Mouse (Mus musculus): ENCODE measurements around the gene Dpp8. TPM values are rescaled to one million over a fixed set of nuclear protein-coding genes. Genes with fewer than 3 reads are reported as not detected.

Dpp8 gene
- total and polyA plus RNA-seq, 3 experiments = 42.2 to 61.0 (median 56.6) TPM

- intact Hi-C loops (cut with DNase I) = no loop called here
- H3K9ac ChIP-seq (ENCODE audit: low read depth, low read length) = peak within 1 kb of the TSS; percentile 73
- H3K4me3 ChIP-seq = peak within 1 kb of the TSS; percentile 54
- H3K27ac ChIP-seq = peak within 1 kb of the TSS; percentile 31; the same call in 1 of the 2 replicates
- H3K27me3 ChIP-seq (ENCODE audit: control insufficient read depth, insufficient read depth, low read length) = no peaks in the 10 kb centered on the region; the same call in 1 of the 2 replicates
- TF ChIP-seq EP300 (IDR thresholded peaks at IDR 0.05; ENCODE audit: insufficient read depth, low read depth, low read length) = no peak
- peak; percentile 24 to 42 for DNase-seq
- H3K79me2 ChIP-seq (replicated peaks; ENCODE audit: control insufficient read depth, insufficient read depth, low read length) = no peaks in the 10 kb centered on the region
- H3K36me3 ChIP-seq (ENCODE audit: control insufficient read depth, insufficient read depth, low read length) = no peaks in the 10 kb centered on the region
- 13% methylated on average over 69 of the region's 76 CpGs for WGBS
- H3K4me1 ChIP-seq (ENCODE audit: control insufficient read depth, insufficient read depth, low read length) = no peaks in the 10 kb centered on the region
These were observed 68.9 kb downstream of the Dpp8 start, which contains the start of gene Igdcc4 for GRCm38 (mm10) chr9:65100991-65101685. Igdcc4 (plus strand) TSS chr9:65101486.

GRCm38 (mm10) chr9:65101686-65102376, 69.6 kb downstream of the Dpp8 start:
- H3K9ac ChIP-seq (ENCODE audit: low read depth, low read length) = peak overlapping the region; percentile 73
- DNase-seq = peak; percentile 26 to 51
- intact Hi-C loops (cut with DNase I) = no loop called here
- peak overlapping the region; percentile 54 for H3K4me3 ChIP-seq
- H3K27me3 ChIP-seq (ENCODE audit: control insufficient read depth, insufficient read depth, low read length) = no peaks in the 10 kb centered on the region; the same call in 1 of the 2 replicates
- peak overlapping the region; percentile 31; the same call in 1 of the 2 replicates for H3K27ac ChIP-seq
- under 1% methylated on average over 39 of the region's 39 CpGs for WGBS
- TF ChIP-seq EP300 (IDR thresholded peaks at IDR 0.05; ENCODE audit: insufficient read depth, low read depth, low read length) (no peak), CTCF (IDR thresholded peaks at IDR 0.05) (no peak), POLR2A (IDR thresholded peaks at IDR 0.05; ENCODE audit: insufficient read depth, low read depth, low read length) (no peak)
- H3K4me1 ChIP-seq (ENCODE audit: control insufficient read depth, insufficient read depth, low read length) = no peaks in the 10 kb centered on the region
- no peaks in the 10 kb centered on the region for H3K36me3 ChIP-seq (ENCODE audit: control insufficient read depth, insufficient read depth, low read length)
- H3K79me2 ChIP-seq (replicated peaks; ENCODE audit: control insufficient read depth, insufficient read depth, low read length) = no peaks in the 10 kb centered on the region

GRCm38 (mm10) chr9:65102377-65103172, 70.4 kb downstream of the Dpp8 start:
- intact Hi-C loops (cut with DNase I) = no loop called here
- Histone ChIP-seq H3K27me3 (ENCODE audit: control insufficient read depth, insufficient read depth, low read length) (no peaks in the 10 kb centered on the region; the same call in 1 of the 2 replicates), H3K36me3 (ENCODE audit: control insufficient read depth, insufficient read depth, low read length) (no peaks in the 10 kb centered on the region), H3K4me3 (peak overlapping the region; percentile 54), H3K9ac (ENCODE audit: low read depth, low read length) (no peak overlapping the region), H3K4me1 (ENCODE audit: control insufficient read depth, insufficient read depth, low read length) (no peaks in the 10 kb centered on the region), H3K27ac (no peak overlapping the region), H3K79me2 (replicated peaks; ENCODE audit: control insufficient read depth, insufficient read depth, low read length) (no peaks in the 10 kb centered on the region)
- WGBS = 19% methylated on average over 36 of the region's 36 CpGs
- no peak for TF ChIP-seq POLR2A (IDR thresholded peaks at IDR 0.05; ENCODE audit: insufficient read depth, low read depth, low read length)
- TF ChIP-seq EP300 (IDR thresholded peaks at IDR 0.05; ENCODE audit: insufficient read depth, low read depth, low read length) = no peak
- no peak for TF ChIP-seq CTCF (IDR thresholded peaks at IDR 0.05)
- DNase-seq = peak; percentile 11 to 38

GRCm38 (mm10) chr9:65103173-65103752, 71.0 kb downstream of the Dpp8 start:
- TF ChIP-seq EP300 (IDR thresholded peaks at IDR 0.05; ENCODE audit: insufficient read depth, low read depth, low read length) (no peak), CTCF (IDR thresholded peaks at IDR 0.05) (no peak), POLR2A (IDR thresholded peaks at IDR 0.05; ENCODE audit: insufficient read depth, low read depth, low read length) (no peak)
- Histone ChIP-seq H3K27me3 (ENCODE audit: control insufficient read depth, insufficient read depth, low read length) (no peaks in the 10 kb centered on the region; the same call in 1 of the 2 replicates), H3K27ac (no peak overlapping the region), H3K36me3 (ENCODE audit: control insufficient read depth, insufficient read depth, low read length) (no peaks in the 10 kb centered on the region), H3K79me2 (replicated peaks; ENCODE audit: control insufficient read depth, insufficient read depth, low read length) (no peaks in the 10 kb centered on the region), H3K9ac (ENCODE audit: low read depth, low read length) (no peak overlapping the region), H3K4me3 (no peak overlapping the region), H3K4me1 (ENCODE audit: control insufficient read depth, insufficient read depth, low read length) (no peaks in the 10 kb centered on the region)
- intact Hi-C loops (cut with DNase I) = no loop called here
- 57% methylated on average over 8 of the region's 8 CpGs for WGBS
- no peak for DNase-seq

GRCm38 (mm10) chr9:65106821-65107220, 74.6 kb downstream of the Dpp8 start:
- no peaks in the 10 kb centered on the region for H3K79me2 ChIP-seq (replicated peaks; ENCODE audit: control insufficient read depth, insufficient read depth, low read length)
- H3K27ac ChIP-seq = no peak overlapping the region
- WGBS = 72% methylated on average over 4 of the region's 4 CpGs
- H3K36me3 ChIP-seq (ENCODE audit: control insufficient read depth, insufficient read depth, low read length) = no peaks in the 10 kb centered on the region
- H3K4me1 ChIP-seq (ENCODE audit: control insufficient read depth, insufficient read depth, low read length) = no peaks in the 10 kb centered on the region
- intact Hi-C loops (cut with DNase I) = no loop called here
- DNase-seq = no peak
- H3K27me3 ChIP-seq (ENCODE audit: control insufficient read depth, insufficient read depth, low read length) = no peaks in the 10 kb centered on the region; the same call in 1 of the 2 replicates
- TF ChIP-seq POLR2A (IDR thresholded peaks at IDR 0.05; ENCODE audit: insufficient read depth, low read depth, low read length) = no peak
- H3K4me3 ChIP-seq = no peak overlapping the region
- no peak overlapping the region for H3K9ac ChIP-seq (ENCODE audit: low read depth, low read length)
